Mouse (Mus musculus): ENCODE measurements at regions not wholly inside any gene's neighbourhood (a gene's known extent, or its start where the extent isn't known, plus 50 kb on each side); places are given as distances from the start of the nearest gene placed in this dataset.

DNA sequence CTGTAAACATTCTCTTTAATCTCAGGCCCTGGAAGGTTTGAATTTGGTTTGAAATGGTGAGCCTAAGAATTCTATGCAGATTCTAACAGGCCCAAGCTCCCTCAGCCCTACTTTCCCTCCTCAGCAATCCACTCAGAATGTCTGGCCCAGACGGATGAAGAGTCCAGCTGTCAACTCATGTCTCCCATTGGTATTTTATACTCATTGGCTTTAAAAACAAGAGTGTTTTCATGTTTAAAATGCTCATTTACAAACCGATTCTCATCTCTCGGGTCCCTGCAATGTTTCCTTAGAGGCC, 461.4 kb upstream of the BC052040 start:
- no peak for TF ChIP-seq POLR2A (IDR thresholded peaks at IDR 0.05; ENCODE audit: insufficient read length, low read depth)
- TF ChIP-seq SRF (IDR thresholded peaks at IDR 0.05; ENCODE audit: control insufficient read depth, insufficient read length, low read depth) = no peak
- no peak for TF ChIP-seq MAX (IDR thresholded peaks at IDR 0.05; ENCODE audit: low read depth)
- no peak for TF ChIP-seq USF1 (IDR thresholded peaks at IDR 0.05; ENCODE audit: low read depth)
- TF ChIP-seq REST (IDR thresholded peaks at IDR 0.05; ENCODE audit: insufficient read depth, insufficient read length) = no peak
- no peak for TF ChIP-seq POLR2AphosphoS2 (IDR thresholded peaks at IDR 0.05; ENCODE audit: insufficient read length, low read depth)
- no peak for TF ChIP-seq MYOD1 (IDR thresholded peaks at IDR 0.05; ENCODE audit: control insufficient read depth in 1 of 3, insufficient read length in 2 of 3, low read depth in 2 of 3)
- no peak for TF ChIP-seq CEBPB (IDR thresholded peaks at IDR 0.05; ENCODE audit: insufficient read depth, poor library complexity, severe bottlenecking)
- TF ChIP-seq MYOG (IDR thresholded peaks at IDR 0.05; ENCODE audit: control insufficient read depth in 1 of 3, insufficient read depth in 1 of 3, insufficient read length in 2 of 3, low read depth in 2 of 3) = no peak
- no peak for TF ChIP-seq TCF12 (IDR thresholded peaks at IDR 0.05; ENCODE audit: insufficient read depth, poor library complexity, severe bottlenecking)
- TF ChIP-seq E2F4 (IDR thresholded peaks at IDR 0.05; ENCODE audit: insufficient read depth) = no peak
- no peak for TF ChIP-seq TCF3 (IDR thresholded peaks at IDR 0.05; ENCODE audit: insufficient read length, low read depth)
- no peaks in the 10 kb centered on the region for H3K27me3 ChIP-seq (ENCODE audit: control insufficient read depth, insufficient read depth, insufficient read length)

DNA sequence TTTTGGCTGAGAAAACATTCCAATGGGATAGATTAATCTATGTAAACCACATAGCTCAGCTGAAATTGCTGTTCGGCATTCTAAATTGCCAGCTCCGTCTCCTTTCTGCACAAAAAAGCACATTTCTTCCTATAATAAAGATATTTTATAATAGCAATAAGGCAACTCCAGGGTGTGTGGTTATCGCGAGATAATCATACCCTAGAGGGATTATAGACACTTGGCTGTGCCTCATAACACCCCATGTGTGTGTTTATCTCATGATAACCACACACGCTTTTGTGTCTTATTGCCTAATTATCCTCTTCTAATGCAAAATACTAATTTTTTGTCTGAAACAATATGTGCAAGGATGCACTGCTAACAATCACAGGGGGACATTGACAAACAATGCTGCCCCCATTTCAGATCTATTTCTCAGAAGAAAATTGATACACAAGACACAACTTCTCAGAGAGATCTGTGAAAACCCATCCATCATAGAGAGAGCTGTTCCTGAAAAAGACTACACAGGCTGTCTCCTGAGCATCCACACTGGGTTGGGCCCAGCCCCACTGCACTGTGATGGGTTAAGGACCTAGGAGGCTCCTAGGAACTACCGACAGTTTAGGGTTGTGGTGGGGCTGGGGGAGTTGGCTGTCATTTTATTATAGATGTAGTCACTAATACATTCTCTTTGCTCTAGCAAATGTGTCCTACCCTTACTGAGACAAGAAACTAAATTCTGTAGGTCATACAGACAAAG, 454.7 kb upstream of the BC052040 start:
- Histone ChIP-seq H3K4me3 (no peak overlapping the region), H3ac (ENCODE audit: control insufficient read depth, insufficient read length) (no peak overlapping the region), H3K27me3 (ENCODE audit: control insufficient read depth, insufficient read depth, insufficient read length) (no peaks in the 10 kb centered on the region), H3K79me2 (ENCODE audit: control insufficient read depth, insufficient read depth) (no peaks in the 10 kb centered on the region), H3K36me3 (ENCODE audit: control insufficient read depth, insufficient read depth) (no peaks in the 10 kb centered on the region), H3K4me2 (ENCODE audit: low read depth) (no peak overlapping the region)
- TF ChIP-seq SRF (IDR thresholded peaks at IDR 0.05; ENCODE audit: control insufficient read depth, insufficient read length, low read depth) = no peak
- no peak for TF ChIP-seq POLR2AphosphoS2 (IDR thresholded peaks at IDR 0.05; ENCODE audit: insufficient read length, low read depth)
- TF ChIP-seq TCF12 (IDR thresholded peaks at IDR 0.05; ENCODE audit: insufficient read depth, poor library complexity, severe bottlenecking) = no peak
- TF ChIP-seq TCF3 (IDR thresholded peaks at IDR 0.05; ENCODE audit: insufficient read length, low read depth) = no peak
- TF ChIP-seq E2F4 (IDR thresholded peaks at IDR 0.05; ENCODE audit: insufficient read depth) = no peak
- no peak for TF ChIP-seq CEBPB (IDR thresholded peaks at IDR 0.05; ENCODE audit: insufficient read depth, poor library complexity, severe bottlenecking)
- no peak for TF ChIP-seq MYOD1 (IDR thresholded peaks at IDR 0.05; ENCODE audit: control insufficient read depth in 1 of 3, insufficient read length in 2 of 3, low read depth in 2 of 3)
- no peak for TF ChIP-seq MYOG (IDR thresholded peaks at IDR 0.05; ENCODE audit: control insufficient read depth in 1 of 3, insufficient read depth in 1 of 3, insufficient read length in 2 of 3, low read depth in 2 of 3)
- TF ChIP-seq MAX (IDR thresholded peaks at IDR 0.05; ENCODE audit: low read depth) = no peak
- no peak for TF ChIP-seq POLR2A (IDR thresholded peaks at IDR 0.05; ENCODE audit: insufficient read length, low read depth)

More for the DNA sequence above, 461.4 kb upstream of the BC052040 start:
- H3K4me2 ChIP-seq (ENCODE audit: low read depth) = no peak overlapping the region
- no peak overlapping the region for H3ac ChIP-seq (ENCODE audit: control insufficient read depth, insufficient read length)
- no peaks in the 10 kb centered on the region for H3K36me3 ChIP-seq (ENCODE audit: control insufficient read depth, insufficient read depth)
- H3K79me2 ChIP-seq (ENCODE audit: control insufficient read depth, insufficient read depth) = no peaks in the 10 kb centered on the region
- no peak overlapping the region for H3K4me3 ChIP-seq

- H3ac ChIP-seq (ENCODE audit: control insufficient read depth, insufficient read length) = no peak overlapping the region
- no peak for TF ChIP-seq SRF (IDR thresholded peaks at IDR 0.05; ENCODE audit: control insufficient read depth, insufficient read length, low read depth)
- TF ChIP-seq E2F4 (IDR thresholded peaks at IDR 0.05; ENCODE audit: insufficient read depth) = no peak
- TF ChIP-seq POLR2A (IDR thresholded peaks at IDR 0.05; ENCODE audit: insufficient read length, low read depth) = no peak
- no peak for TF ChIP-seq USF1 (IDR thresholded peaks at IDR 0.05; ENCODE audit: low read depth)
- TF ChIP-seq REST (IDR thresholded peaks at IDR 0.05; ENCODE audit: insufficient read depth, insufficient read length) = no peak
- no peak for TF ChIP-seq MYOG (IDR thresholded peaks at IDR 0.05; ENCODE audit: control insufficient read depth in 1 of 3, insufficient read depth in 1 of 3, insufficient read length in 2 of 3, low read depth in 2 of 3)
- TF ChIP-seq TCF3 (IDR thresholded peaks at IDR 0.05; ENCODE audit: insufficient read length, low read depth) = no peak
- no peak for TF ChIP-seq MAX (IDR thresholded peaks at IDR 0.05; ENCODE audit: low read depth)
- TF ChIP-seq TCF12 (IDR thresholded peaks at IDR 0.05; ENCODE audit: insufficient read depth, poor library complexity, severe bottlenecking) = no peak
- no peak for TF ChIP-seq POLR2AphosphoS2 (IDR thresholded peaks at IDR 0.05; ENCODE audit: insufficient read length, low read depth)
- no peak for TF ChIP-seq MYOD1 (IDR thresholded peaks at IDR 0.05; ENCODE audit: control insufficient read depth in 1 of 3, insufficient read length in 2 of 3, low read depth in 2 of 3)
- no peak for TF ChIP-seq CEBPB (IDR thresholded peaks at IDR 0.05; ENCODE audit: insufficient read depth, poor library complexity, severe bottlenecking)
- H3K79me2 ChIP-seq (ENCODE audit: control insufficient read depth, insufficient read depth) = no peaks in the 10 kb centered on the region
- no peak overlapping the region for H3K4me2 ChIP-seq (ENCODE audit: low read depth)
- H3K4me3 ChIP-seq = no peak overlapping the region
- H3K27me3 ChIP-seq (ENCODE audit: control insufficient read depth, insufficient read depth, insufficient read length) = no peaks in the 10 kb centered on the region
- H3K36me3 ChIP-seq (ENCODE audit: control insufficient read depth, insufficient read depth) = no peaks in the 10 kb centered on the region
Observed at GRCm38 (mm10) chr2:115131746-115132145, 449.8 kb upstream of the BC052040 start.

- H3K79me2 ChIP-seq (ENCODE audit: control insufficient read depth, insufficient read depth) = no peaks in the 10 kb centered on the region
- TF ChIP-seq TCF12 (IDR thresholded peaks at IDR 0.05; ENCODE audit: insufficient read depth, poor library complexity, severe bottlenecking) = no peak
- no peak for TF ChIP-seq REST (IDR thresholded peaks at IDR 0.05; ENCODE audit: insufficient read depth, insufficient read length)
- no peak for TF ChIP-seq MYOD1 (IDR thresholded peaks at IDR 0.05; ENCODE audit: control insufficient read depth in 1 of 3, insufficient read length in 2 of 3, low read depth in 2 of 3)
- no peak for TF ChIP-seq USF1 (IDR thresholded peaks at IDR 0.05; ENCODE audit: low read depth)
- no peak for TF ChIP-seq MYOG (IDR thresholded peaks at IDR 0.05; ENCODE audit: control insufficient read depth in 1 of 3, insufficient read depth in 1 of 3, insufficient read length in 2 of 3, low read depth in 2 of 3)
- no peak for TF ChIP-seq POLR2A (IDR thresholded peaks at IDR 0.05; ENCODE audit: insufficient read length, low read depth)
- no peak for TF ChIP-seq TCF3 (IDR thresholded peaks at IDR 0.05; ENCODE audit: insufficient read length, low read depth)
- no peak for TF ChIP-seq MAX (IDR thresholded peaks at IDR 0.05; ENCODE audit: low read depth)
- TF ChIP-seq E2F4 (IDR thresholded peaks at IDR 0.05; ENCODE audit: insufficient read depth) = no peak
- no peak for TF ChIP-seq POLR2AphosphoS2 (IDR thresholded peaks at IDR 0.05; ENCODE audit: insufficient read length, low read depth)
- no peak overlapping the region for H3K4me2 ChIP-seq (ENCODE audit: low read depth)
- no peaks in the 10 kb centered on the region for H3K36me3 ChIP-seq (ENCODE audit: control insufficient read depth, insufficient read depth)
- no peaks in the 10 kb centered on the region for H3K27me3 ChIP-seq (ENCODE audit: control insufficient read depth, insufficient read depth, insufficient read length)
- H3ac ChIP-seq (ENCODE audit: control insufficient read depth, insufficient read length) = no peak overlapping the region
- H3K4me3 ChIP-seq = no peak overlapping the region
Observed at GRCm38 (mm10) chr2:115132165-115132592, 449.3 kb upstream of the BC052040 start.

All from myocyte (in vitro differentiated cells).